Mouse (Mus musculus): ENCODE measurements around the gene Numb. TPM values are rescaled to one million over a fixed set of nuclear protein-coding genes. Genes with fewer than 3 reads are reported as not detected.

Gene Numb
- polyA plus RNA-seq, 1 experiment from 2014 or later, result 16.3 TPM

Other genes starting within 250 kb of the Numb start
- gene Psen1, start 233.8 kb downstream of the Numb start, polyA plus RNA-seq (2015; fragmentation: Nextera tagmentation; extraction: Ambion mirVana), result 73.7 and 75.6 TPM in 2 replicates
- gene Papln, start 158.3 kb downstream of the Numb start, polyA plus RNA-seq (2015; fragmentation: Nextera tagmentation; extraction: Ambion mirVana), result 0.16 and 0.30 TPM in 2 replicates
- gene Riox1, start 28.7 kb upstream of the Numb start, polyA plus RNA-seq (2015; fragmentation: Nextera tagmentation; extraction: Ambion mirVana), result 9.3 and 9.7 TPM in 2 replicates
- not detected in 2 replicates for gene Heatr4, start 62.9 kb upstream of the Numb start, polyA plus RNA-seq (2015; fragmentation: Nextera tagmentation; extraction: Ambion mirVana)
- 9.4 and 11.3 TPM in 2 replicates for gene Acot2, start 65.9 kb upstream of the Numb start, polyA plus RNA-seq (2015; fragmentation: Nextera tagmentation; extraction: Ambion mirVana)
- gene Acot1, start 87.6 kb upstream of the Numb start, polyA plus RNA-seq (2015; fragmentation: Nextera tagmentation; extraction: Ambion mirVana), result 72.1 and 101 TPM in 2 replicates
- gene Acot4, start 116.4 kb upstream of the Numb start, polyA plus RNA-seq (2015; fragmentation: Nextera tagmentation; extraction: Ambion mirVana), result 0.21 and 0.35 TPM in 2 replicates
- gene Gm49366, start 117.0 kb upstream of the Numb start, polyA plus RNA-seq (2015; fragmentation: Nextera tagmentation; extraction: Ambion mirVana), result not detected in 2 replicates
- gene Acot3, start 130.2 kb upstream of the Numb start, polyA plus RNA-seq (2015; fragmentation: Nextera tagmentation; extraction: Ambion mirVana), result 0.87 and 1.1 TPM in 2 replicates
- gene Acot5, start 147.4 kb upstream of the Numb start, polyA plus RNA-seq (2015; fragmentation: Nextera tagmentation; extraction: Ambion mirVana), result 0.16 TPM in 1 of 2 replicates, not detected in the other
- gene Acot6, start 178.7 kb upstream of the Numb start, polyA plus RNA-seq (2015; fragmentation: Nextera tagmentation; extraction: Ambion mirVana), result 1.4 and 1.6 TPM in 2 replicates
- 10.4 and 12.8 TPM in 2 replicates for gene Dnal1, start 192.4 kb upstream of the Numb start, polyA plus RNA-seq (2015; fragmentation: Nextera tagmentation; extraction: Ambion mirVana)
- gene Pnma1, start 226.6 kb upstream of the Numb start, polyA plus RNA-seq (2015; fragmentation: Nextera tagmentation; extraction: Ambion mirVana), result 5.3 and 7.2 TPM in 2 replicates